Mouse (Mus musculus) intestine, embryonic 14.5 days (tissue): ENCODE data around the gene Utf1. TPM values are rescaled to one million over a fixed set of nuclear protein-coding genes. Genes with fewer than 3 reads are reported as not detected.

Experiments used
- ATAC-seq: fragments of 200-750 bp; cut with Nextera tagmentation; replicated peaks from 2 replicates; pipeline ENCODE4 v1.8.0; 2017; ENCODE audit warnings: low read depth, moderate number of reproducible peaks, moderate TSS enrichment, moderate library complexity; ENCODE audit not compliant: low FRiP score, low TSS enrichment
- DNase-seq: peaks from one replicate; pipeline ENCODE4 v3.0.0-alpha.2; 2018; ENCODE audit warnings: low spot score
- H3K27ac ChIP-seq: fragments of 300-500 bp; sonication (generic); 2 replicates; pipeline ENCODE4 v1.5.1; 2014; ENCODE audit warnings: low read depth, mild to moderate bottlenecking, control low read depth
- H3K27me3 ChIP-seq: fragments of 300-500 bp; sonication (generic); replicated peaks from 2 replicates; pipeline ENCODE4 v1.6.1; 2014; ENCODE audit warnings: low read length, control low read depth; ENCODE audit not compliant: control insufficient read depth, insufficient read depth
- H3K36me3 ChIP-seq: fragments of 300-500 bp; sonication (generic); 2 replicates; pipeline ENCODE4 v1.6.1; 2014; ENCODE audit warnings: low read length, control low read depth; ENCODE audit not compliant: control insufficient read depth, insufficient read depth
- H3K4me1 ChIP-seq: fragments of 300-500 bp; sonication (generic); replicated peaks from 2 replicates; pipeline ENCODE4 v1.6.1; 2014; ENCODE audit warnings: low read length, control low read depth, mixed read lengths; ENCODE audit not compliant: control insufficient read depth, insufficient read depth
- H3K4me2 ChIP-seq: fragments of 300-500 bp; sonication (generic); 2 replicates; pipeline ENCODE4 v1.6.1; 2014; ENCODE audit warnings: low read length
- H3K4me3 ChIP-seq: fragments of 300-500 bp; sonication (generic); 2 replicates; pipeline ENCODE4 v1.5.1; 2014; ENCODE audit warnings: low read depth, low read length, control low read depth, mixed read lengths
- H3K9ac ChIP-seq: fragments of 300-500 bp; sonication (generic); 2 replicates; pipeline ENCODE4 v1.6.1; 2014; ENCODE audit warnings: mild to moderate bottlenecking, low read length
- H3K9me3 ChIP-seq: fragments of 300-500 bp; sonication (generic); 2 replicates; pipeline ENCODE4 v1.6.1; 2016; ENCODE audit warnings: low read length, control low read depth; ENCODE audit not compliant: control insufficient read depth
- WGBS: fragments of 180-500 bp; shearing (Covaris S2); extraction: QIAGEN DNeasy Blood & Tissue Kit; methylation state at CpG from one replicate; pipeline ENCODE4 v1.1.7; 2014; 5-methylcytosine and 5-hydroxymethylcytosine counted together
- polyA plus RNA-seq: library from polyadenylated mRNA; unstranded; fragments of >200 nt; fragmentation: Nextera tagmentation; extraction: Ambion mirVana; gene quantifications from 2 replicates; pipeline ENCODE4 v1.2.1, GENCODE M21; 2014

The Utf1 gene
- polyA plus RNA-seq, 1 experiment from 2014 or later = not detected

- no peak overlapping the region for H3K27ac ChIP-seq
- no peak overlapping the region for H3K9ac ChIP-seq
- 48% methylated on average over 11 of the region's 11 CpGs for WGBS
- H3K4me1 ChIP-seq = no peaks in the 10 kb centered on the region
- no peak overlapping the region for H3K4me3 ChIP-seq
- H3K36me3 ChIP-seq = no peaks in the 10 kb centered on the region
- H3K4me2 ChIP-seq = no peak overlapping the region
- ATAC-seq (no peak), DNase-seq (no peak)
- H3K9me3 ChIP-seq = no peaks in the 10 kb centered on the region
- H3K27me3 ChIP-seq = no peaks in the 10 kb centered on the region; the same call in 1 of the 2 replicates
Measured at GRCm38 (mm10) chr7:139957437-139957836, 13.8 kb downstream of the Utf1 start.

DNA sequence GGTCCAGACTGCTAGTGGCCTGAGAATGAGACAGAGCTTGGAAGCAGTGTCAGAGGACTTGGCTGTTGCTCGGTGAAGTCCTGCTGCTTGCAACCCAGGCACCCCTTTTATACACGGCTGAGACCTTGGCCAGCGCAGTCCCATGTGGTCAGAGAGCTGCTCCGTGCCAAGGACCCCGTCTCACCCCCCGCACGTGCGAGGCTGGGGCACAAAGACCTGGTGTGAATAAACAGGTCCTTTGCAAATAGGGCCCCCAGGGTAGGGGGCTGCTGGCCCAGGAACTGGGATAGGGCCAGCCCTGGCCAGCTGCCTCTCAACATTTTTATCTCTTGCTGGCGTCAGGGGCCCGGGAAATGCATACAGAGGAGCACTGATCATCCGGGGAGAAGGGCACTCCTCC lies 14.4 kb downstream of the Utf1 start:
- H3K4me2 ChIP-seq = no peak overlapping the region
- no peaks in the 10 kb centered on the region for H3K4me1 ChIP-seq
- ATAC-seq (no peak), DNase-seq (no peak)
- no peak overlapping the region for H3K4me3 ChIP-seq
- no peak overlapping the region for H3K27ac ChIP-seq
- no peaks in the 10 kb centered on the region; the same call in 1 of the 2 replicates for H3K27me3 ChIP-seq
- H3K9ac ChIP-seq = no peak overlapping the region
- 28% methylated on average over 11 of the region's 11 CpGs for WGBS
- H3K9me3 ChIP-seq = no peaks in the 10 kb centered on the region
- H3K36me3 ChIP-seq = no peaks in the 10 kb centered on the region

DNA sequence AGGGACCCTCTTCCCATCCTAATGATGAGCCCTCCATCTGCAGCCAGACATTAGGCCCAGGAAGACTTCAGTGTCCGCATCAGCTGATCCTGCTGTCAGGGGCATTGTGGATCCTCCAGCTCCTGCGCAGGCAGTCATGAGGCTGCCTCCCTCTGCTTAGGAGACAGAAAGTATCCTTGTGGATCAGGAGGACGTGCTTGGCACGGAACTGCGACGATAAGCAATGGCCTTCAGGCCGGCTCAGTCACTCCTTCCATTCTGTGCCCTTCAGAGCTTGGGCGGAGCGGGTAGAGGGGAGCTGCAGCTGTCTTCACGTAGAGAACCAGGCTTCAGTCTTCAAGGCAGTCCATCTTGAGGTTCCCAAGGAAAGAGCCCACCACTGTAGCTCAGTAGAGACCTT lies 17.6 kb downstream of the Utf1 start:
- Histone ChIP-seq H3K4me1 (no peaks in the 10 kb centered on the region), H3K27me3 (no peaks in the 10 kb centered on the region; the same call in 1 of the 2 replicates), H3K9ac (no peak overlapping the region), H3K36me3 (no peaks in the 10 kb centered on the region), H3K4me3 (no peak overlapping the region), H3K27ac (no peak overlapping the region), H3K4me2 (no peak overlapping the region), H3K9me3 (no peaks in the 10 kb centered on the region)
- 84% methylated on average over 10 of the region's 10 CpGs for WGBS
- DNase-seq (no peak), ATAC-seq (no peak)

DNA sequence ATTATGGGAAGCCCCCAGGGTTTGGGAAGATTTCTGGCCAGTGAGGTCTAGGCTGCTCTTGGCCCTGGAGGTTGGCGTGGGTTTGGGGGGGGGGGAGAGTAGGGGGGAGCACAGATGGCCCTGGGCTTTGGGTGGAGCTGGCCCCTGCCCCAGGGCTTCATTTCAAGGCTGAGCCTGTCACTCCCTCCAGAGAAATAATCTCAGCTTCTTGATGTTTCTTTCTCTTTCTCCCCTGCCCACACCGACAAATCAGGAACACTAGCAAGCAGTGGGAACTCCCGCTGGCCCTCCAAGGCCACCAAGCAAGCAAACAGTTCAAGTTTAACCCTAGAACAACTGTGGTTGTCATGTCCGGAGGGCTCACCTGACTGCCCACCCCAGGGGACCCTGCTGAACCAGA lies 20.2 kb downstream of the Utf1 start:
- DNase-seq (no peak), ATAC-seq (no peak)
- Histone ChIP-seq H3K9me3 (no peaks in the 10 kb centered on the region), H3K4me1 (no peaks in the 10 kb centered on the region), H3K4me3 (no peak overlapping the region), H3K9ac (no peak overlapping the region), H3K27me3 (no peaks in the 10 kb centered on the region), H3K27ac (no peak overlapping the region), H3K36me3 (no peaks in the 10 kb centered on the region), H3K4me2 (no peak overlapping the region)
- 64% methylated on average over 4 of the region's 4 CpGs for WGBS

GRCm38 (mm10) chr7:139967175-139967574 lies 23.6 kb downstream of the Utf1 start:
- Histone ChIP-seq H3K9me3 (no peaks in the 10 kb centered on the region), H3K4me1 (no peaks in the 10 kb centered on the region), H3K4me2 (no peak overlapping the region), H3K36me3 (no peaks in the 10 kb centered on the region), H3K4me3 (no peak overlapping the region), H3K9ac (no peak overlapping the region), H3K27me3 (no peaks in the 10 kb centered on the region), H3K27ac (no peak overlapping the region)
- WGBS = 30% methylated on average over 4 of the region's 4 CpGs
- no peak for ATAC-seq
- no peak for DNase-seq

DNA sequence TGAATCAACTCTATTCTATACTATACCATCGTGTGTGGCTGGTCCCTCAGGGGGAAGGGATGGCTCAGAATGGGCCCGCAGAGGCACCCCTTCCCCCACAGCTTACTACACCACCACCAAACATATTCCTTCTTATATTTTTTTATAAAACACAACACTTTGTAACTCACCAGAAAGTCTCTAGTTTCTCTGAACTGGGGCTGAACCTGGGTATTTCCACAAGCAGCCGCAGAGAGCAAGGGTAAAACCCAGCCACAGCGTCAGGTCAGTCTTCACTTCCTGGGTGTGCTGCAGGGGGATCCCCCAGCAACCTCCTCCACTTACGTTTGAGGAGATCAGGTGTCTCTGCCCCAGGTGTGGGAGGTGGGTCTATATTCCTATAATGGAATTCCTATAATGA lies 24.8 kb downstream of the Utf1 start:
- Histone ChIP-seq H3K9me3 (no peaks in the 10 kb centered on the region), H3K4me1 (no peaks in the 10 kb centered on the region), H3K9ac (no peak overlapping the region), H3K4me2 (no peak overlapping the region), H3K4me3 (no peak overlapping the region), H3K36me3 (no peaks in the 10 kb centered on the region), H3K27ac (no peak overlapping the region), H3K27me3 (no peaks in the 10 kb centered on the region)
- DNase-seq (no peak), ATAC-seq (no peak)
- WGBS = 61% methylated on average over 5 of the region's 5 CpGs

DNA sequence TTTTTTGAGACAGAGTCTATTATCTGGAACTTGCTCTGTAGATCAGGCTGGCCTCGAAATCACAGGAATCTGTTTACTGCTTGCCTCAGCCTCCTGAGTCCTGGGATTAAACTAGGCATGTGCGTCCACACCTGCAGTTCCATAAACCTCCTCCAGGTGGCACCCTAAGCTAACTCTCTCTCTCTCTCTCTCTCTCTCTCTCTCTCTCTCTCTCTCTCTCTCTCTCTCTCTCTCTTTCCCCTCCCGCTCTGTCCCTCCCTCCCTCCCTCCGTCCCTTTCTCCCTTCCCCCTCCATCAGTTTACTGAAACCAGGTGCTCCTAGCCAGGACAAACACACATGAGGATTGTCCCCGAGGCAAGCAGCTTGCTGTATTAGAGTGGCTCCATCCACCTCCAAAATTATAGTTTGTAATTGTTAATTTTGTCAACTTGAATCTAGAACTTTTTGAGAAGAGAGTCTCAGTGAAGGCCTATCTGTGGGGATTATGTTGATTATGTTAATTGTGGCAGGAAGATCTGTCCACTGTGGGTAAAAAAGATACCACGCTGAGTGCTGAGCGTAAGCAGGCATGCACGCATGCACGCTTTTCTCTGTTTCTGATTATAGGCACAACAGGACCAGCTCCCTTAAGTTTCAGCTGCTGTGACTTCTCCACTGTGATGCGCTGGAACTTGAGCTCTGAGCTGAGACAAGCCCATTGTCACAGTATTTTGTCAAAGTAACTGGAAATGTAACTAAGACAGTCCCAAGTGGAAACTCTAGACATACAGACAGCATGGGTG lies 25.9 kb downstream of the Utf1 start:
- Histone ChIP-seq H3K27me3 (no peaks in the 10 kb centered on the region), H3K9me3 (no peaks in the 10 kb centered on the region), H3K4me1 (no peaks in the 10 kb centered on the region), H3K27ac (no peak overlapping the region), H3K36me3 (no peaks in the 10 kb centered on the region), H3K4me2 (no peak overlapping the region), H3K9ac (no peak overlapping the region), H3K4me3 (no peak overlapping the region)
- 41% methylated on average over 10 of the region's 10 CpGs for WGBS
- DNase-seq (peak; percentile 89), ATAC-seq (no peak)

- no peaks in the 10 kb centered on the region for H3K36me3 ChIP-seq
- H3K27ac ChIP-seq = no peak overlapping the region
- 84% methylated on average over 10 of the region's 10 CpGs for WGBS
- H3K4me2 ChIP-seq = no peak overlapping the region
- H3K9ac ChIP-seq = no peak overlapping the region
- no peak for ATAC-seq
- H3K4me1 ChIP-seq = no peaks in the 10 kb centered on the region
- no peaks in the 10 kb centered on the region for H3K9me3 ChIP-seq
- H3K27me3 ChIP-seq = no peaks in the 10 kb centered on the region
- no peak overlapping the region for H3K4me3 ChIP-seq
- no peak for DNase-seq
Measured at GRCm38 (mm10) chr7:139970216-139970919, 26.8 kb downstream of the Utf1 start.

- H3K36me3 ChIP-seq = no peaks in the 10 kb centered on the region
- H3K27me3 ChIP-seq = no peaks in the 10 kb centered on the region
- H3K27ac ChIP-seq = no peak overlapping the region
- ATAC-seq (no peak), DNase-seq (no peak)
- H3K9ac ChIP-seq = no peak overlapping the region
- no peaks in the 10 kb centered on the region for H3K4me1 ChIP-seq
- no peak overlapping the region for H3K4me3 ChIP-seq
- no peak overlapping the region for H3K4me2 ChIP-seq
- H3K9me3 ChIP-seq = no peaks in the 10 kb centered on the region
- 73% methylated on average over 5 of the region's 5 CpGs for WGBS
Measured at GRCm38 (mm10) chr7:139970979-139971378, 27.4 kb downstream of the Utf1 start.
